Mouse (Mus musculus) yolk sac, embryonic 10.5 days (tissue): ENCODE results near the gene Rhd.
A peak's percentile ranks its signal among the peaks of the same experiment; 100 is the strongest.
"Not testable (repeated sequence)": the region's sequence is repeated elsewhere in the genome, so short reads cannot be mapped to it uniquely, and the experiment has no call there.

Experiments used
- DNase-seq: peaks from one replicate; pipeline ENCODE4 v3.0.0-alpha.2; 2017; ENCODE audit warnings: low spot score

The Rhd gene

DNA sequence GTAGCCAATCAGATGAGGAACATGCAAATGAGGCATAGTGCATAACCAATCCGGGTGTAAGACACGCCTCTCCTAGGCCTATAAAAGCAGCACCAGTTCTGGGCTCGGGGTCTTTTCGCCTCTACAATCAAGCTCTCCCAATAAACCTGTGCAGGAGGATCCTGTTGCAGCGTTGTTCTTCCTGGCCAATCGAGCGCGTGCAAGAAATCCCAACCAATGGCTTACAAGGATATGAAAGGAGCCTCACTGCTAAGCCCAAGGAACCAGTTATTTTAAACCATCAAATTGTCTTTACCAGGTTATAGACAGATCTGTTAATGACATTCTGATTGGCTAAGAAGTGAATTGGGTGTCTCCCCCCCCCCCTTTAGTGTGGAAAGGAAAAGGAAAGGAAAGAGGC is 47.1 kb downstream of the Rhd start:
- not testable (repeated sequence) for DNase-seq

DNA sequence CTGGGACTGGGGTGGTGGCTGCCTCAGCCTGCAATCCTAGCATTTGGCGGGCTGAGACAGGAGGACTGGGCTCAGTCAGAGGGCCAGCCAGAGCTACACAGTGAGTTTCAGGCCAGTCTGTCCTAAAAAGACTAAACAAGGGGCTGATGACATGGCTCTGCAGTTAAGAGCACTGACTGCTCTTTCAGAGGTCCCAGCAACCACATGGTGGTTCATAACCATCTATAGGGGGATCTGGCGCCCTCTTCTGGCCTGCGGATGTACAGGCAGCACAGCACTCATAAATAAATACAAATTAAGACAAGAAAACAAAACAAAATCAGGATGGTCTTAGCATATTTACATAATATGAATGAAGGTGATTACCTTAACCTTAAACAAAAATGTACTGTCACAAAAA is 49.1 kb downstream of the Rhd start:
- DNase-seq: peak; percentile 35

- DNase-seq: no peak
Observed at GRCm38 (mm10) chr4:134914122-134914863, 50.0 kb downstream of the Rhd start.

GRCm38 (mm10) chr4:134914864-134915209 is 50.5 kb downstream of the Rhd start, which contains the start of gene Tmem50a:
Gene Tmem50a, minus strand, starts transcription at chr4:134915024.
- peak; percentile 90 for DNase-seq

DNA sequence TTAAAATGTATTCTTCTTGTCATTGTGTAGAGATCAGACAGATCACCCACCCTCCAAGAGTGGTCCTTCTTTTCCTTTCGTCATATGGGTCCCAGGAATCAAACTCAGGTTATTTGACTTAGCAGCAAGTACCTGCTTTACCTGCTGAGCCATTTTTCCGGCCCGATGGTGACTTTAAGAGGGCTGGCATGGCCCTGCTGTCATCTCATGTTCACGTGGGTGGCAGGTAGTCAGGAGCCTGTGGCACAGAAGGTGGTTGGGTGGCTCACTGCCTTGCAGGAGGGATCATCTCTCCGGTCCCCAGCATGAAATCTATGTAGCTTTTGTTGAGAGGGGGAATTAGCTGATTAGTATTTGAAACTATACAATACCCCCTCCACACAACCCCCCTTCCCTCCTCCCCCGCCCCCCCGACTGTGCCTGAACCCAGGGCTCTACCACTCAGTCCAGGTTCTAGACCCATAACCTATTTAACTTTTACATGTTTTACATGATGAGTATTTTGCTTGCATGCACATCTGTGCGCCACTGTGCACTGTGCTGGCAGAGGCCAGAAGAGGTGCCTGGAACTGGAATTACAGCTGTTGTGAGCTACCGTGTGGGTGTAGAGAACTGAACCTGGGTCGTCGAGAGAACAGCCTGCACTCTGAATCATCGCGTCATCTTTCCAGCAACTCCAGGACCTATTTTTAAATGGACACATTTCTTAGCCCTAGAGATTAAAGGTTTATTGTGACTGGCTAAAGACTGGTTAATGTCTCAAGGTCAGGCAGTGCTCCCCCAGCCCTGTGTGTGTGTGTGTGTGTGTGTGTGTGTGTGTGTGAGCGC is 51.1 kb downstream of the Rhd start:
- no peak for DNase-seq

DNA sequence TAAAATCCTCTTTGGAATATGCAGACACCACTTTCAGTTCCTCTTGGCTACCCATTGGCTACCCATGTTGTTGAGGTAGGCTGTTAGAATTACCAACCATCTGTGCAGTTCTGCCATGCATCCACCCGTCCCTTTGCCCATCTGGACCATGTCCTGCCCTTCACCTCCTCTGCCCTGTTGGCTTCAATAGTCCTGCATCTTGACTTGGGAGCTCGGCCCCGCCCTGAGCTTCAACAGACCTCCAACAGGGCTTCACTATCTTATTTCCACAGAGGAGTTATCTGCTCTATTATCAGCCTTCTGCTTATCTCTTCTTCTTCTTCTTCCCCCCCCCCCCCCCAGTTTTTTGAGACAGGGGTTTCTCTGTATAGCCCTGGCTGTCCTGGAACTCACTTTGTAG is 52.9 kb downstream of the Rhd start:
- DNase-seq: no peak

DNA sequence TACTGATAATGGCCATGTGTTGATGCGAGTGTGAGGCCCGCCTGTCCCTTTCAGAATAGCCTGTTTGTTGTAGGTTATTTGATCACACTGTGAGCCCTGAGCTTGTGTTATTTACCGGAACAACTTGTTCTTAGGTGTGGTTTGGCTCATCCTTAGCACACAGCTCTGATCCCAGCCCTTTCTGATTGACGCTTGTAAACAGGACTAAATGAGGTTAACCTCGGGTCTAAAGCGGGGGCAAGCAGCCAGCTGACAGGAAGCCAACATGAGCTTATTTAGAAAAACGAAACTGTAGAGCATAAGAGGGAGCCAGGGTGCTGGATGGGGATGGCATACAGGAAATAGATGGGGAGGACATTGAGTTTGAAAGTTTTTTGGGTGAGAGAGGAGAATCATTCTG is 54.0 kb downstream of the Rhd start:
- DNase-seq: no peak

DNA sequence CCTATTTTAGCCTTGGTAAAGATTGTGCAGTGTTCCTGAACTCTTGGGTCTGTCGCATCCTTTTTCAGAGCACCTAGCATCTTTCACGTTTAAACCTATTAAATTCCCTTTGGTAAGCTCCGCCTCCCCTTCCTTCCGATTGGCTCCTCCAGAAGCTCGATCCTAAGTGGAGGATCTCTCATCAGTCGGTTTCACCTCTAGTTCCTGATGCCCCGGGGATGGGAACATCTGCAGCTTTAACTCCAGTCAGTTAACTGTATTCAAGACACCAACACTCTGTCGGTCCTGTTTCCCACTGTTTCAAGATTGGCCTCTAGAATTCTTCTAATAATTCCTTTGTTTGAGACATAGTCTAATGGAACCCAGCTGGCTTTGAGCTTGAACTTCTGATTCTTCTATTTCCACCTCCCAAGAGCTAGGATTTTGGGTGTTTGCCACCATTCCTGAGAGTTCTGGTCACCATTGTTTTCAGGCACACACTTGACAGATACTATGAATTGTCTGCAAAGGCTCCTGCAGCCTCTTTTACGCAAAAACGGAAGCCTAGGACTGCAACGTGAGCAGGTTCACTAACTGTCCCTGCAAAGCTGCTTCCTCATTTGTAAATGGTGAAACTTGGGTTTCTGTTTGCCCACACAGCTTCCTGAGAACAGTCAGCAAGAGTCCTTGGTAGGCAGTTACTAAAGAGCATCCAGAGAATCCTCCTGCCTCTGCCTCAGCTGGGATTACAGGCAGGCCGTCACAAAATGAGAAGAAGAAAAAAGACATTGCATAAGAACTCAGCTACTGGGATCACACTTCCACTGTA is 55.6 kb downstream of the Rhd start:
- no peak for DNase-seq

- no peak for DNase-seq
Observed at GRCm38 (mm10) chr4:134920631-134921030, 56.3 kb downstream of the Rhd start.

DNA sequence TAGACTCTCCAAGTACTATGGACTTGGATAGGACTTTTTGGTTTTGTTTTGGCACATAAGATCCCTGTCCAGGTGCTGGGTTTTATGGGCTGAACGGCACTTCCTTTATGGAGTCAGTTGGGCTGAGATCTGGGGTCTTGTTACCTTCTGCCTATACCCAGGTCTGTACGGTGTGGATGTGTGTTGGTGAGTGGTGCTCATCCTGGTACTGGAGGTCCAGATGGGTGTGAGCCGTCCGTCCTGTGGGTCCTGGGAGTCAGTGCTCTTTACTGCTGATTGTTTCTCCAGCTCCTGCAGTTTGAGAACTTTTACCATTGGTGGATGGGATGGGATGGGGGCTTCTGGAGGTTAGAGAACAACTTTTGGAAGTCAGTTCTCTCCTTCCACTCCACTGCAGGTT is 57.4 kb downstream of the Rhd start:
- DNase-seq: no peak

- DNase-seq: no peak
Observed at GRCm38 (mm10) chr4:134922111-134922924, 58.0 kb downstream of the Rhd start.

GRCm38 (mm10) chr4:134922925-134923244 is 58.5 kb downstream of the Rhd start:
- peak; percentile 72 for DNase-seq

DNA sequence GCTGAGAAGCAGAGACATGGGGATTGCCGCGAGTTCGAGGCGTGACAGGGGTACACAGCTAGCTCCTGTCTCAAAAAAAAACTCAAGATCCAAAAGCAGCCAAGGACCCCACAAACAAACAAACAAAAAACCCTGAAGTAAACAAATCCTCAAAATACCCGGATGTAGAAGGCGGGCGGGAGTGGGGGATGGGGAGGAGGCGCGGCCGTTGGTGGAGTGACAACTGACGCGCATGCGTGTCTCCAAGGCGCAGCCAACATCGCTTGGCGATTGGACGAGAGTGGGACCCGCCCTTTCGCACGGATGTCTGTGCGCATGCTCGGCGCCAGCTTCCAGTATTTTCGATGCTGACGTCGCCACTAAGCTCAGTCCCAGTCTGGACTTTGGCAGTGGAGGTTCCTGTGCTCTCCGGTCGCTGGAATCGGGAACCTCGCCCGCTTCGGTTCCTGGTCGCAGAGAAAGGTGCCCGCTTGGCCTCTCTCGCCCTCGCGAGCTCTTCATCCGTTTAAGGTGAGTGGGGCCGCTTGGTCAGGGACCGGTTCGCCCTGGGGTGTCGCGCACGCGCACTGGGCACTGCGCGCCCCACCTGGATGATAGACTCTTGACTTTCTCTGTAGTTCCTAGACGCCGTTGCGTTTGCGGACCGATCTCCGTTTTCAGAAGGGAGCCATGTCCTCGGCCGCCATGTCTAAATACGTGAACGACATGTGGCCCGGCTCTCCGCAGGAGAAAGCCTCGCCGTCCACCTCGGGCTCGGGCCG is 59.1 kb downstream of the Rhd start, which contains the start of gene Rsrp1:
TSS of gene Rsrp1 (plus strand) at position 335 of the 761 bp plus-strand sequence.
- DNase-seq: peak; percentile 96

DNA sequence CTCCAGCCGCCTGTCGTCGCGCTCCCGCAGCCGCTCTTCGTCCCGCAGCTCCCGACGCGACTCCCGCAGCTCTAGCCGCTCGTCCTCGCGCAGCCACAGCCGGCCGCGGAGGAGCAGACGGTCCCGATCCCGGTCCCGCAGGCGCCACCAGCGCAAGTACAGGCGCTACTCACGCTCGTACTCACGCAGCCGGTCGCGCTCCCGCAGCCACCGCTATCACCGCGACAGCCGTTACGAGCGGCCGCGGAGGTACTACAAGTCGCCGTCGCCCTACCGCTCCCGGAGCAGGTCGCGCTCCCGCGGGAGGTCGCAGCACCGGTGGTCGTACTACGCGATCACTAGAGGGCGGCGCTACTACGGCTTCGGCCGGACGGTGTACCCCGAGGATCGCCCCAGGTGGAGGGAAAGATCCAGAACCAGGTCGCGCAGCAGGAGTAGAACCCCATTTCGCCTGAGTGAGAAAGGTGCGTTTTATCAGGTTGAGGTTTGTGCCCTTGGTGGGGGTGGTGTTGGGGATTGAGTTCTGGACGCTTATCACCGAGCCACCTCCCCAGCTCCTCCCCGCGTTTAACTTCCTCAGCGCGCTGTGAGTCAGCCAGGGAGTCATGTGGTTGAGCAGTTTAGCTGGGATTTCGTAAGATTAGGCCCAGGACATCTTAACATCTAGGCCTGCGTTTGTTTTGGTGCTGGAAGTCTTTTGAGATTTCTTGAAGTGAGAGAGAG is 59.8 kb downstream of the Rhd start:
- DNase-seq: peak; percentile 87

DNA sequence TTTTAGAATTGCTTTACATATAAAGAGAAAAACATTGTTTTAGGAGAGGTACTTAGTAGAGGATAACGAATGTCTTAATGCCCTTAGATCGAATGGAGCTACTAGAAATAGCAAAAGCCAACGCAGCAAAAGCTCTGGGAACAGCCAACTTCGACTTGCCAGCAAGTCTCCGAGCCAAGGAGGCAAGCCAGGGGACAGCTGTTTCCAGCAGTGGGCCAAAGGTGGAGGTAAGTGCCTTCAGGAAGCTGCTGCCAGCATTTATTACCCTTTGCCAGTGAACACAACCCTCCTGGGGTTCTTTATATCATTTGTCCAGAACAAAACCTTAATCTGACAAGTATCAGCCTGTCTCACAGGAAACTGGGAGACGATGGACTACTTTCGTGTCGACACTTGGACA is 60.9 kb downstream of the Rhd start:
- DNase-seq: no peak

DNA sequence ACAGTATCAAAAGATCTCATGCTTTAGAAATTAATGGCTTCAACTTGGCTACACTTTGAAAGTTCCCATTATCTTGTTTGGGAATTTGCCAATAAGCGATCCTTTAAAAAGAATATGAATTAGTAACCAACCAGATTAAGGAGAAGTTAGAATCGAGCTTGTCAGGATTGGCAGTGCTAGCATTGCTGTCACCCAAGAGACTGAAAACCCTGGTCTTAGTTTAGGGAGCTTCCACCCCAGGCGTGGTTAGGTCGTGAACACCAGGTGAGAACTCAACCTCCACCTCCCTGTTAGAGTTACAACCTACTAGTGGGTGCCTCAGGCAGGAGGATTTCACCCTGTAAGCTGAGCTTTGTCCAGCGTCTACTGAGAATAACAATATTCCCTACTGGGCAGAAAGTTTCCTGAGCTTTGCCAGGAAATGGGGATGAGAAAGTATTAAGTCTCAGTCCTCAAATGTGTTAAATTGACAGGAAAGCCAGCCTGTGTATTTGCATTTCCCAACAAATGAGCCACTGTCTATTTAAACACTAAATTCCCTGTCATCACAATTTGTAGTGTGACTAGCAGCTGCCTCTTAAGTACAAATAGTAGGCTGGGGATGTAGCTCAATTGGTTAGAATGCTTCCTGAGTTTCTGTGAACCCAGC is 63.6 kb downstream of the Rhd start:
- DNase-seq: no peak

DNA sequence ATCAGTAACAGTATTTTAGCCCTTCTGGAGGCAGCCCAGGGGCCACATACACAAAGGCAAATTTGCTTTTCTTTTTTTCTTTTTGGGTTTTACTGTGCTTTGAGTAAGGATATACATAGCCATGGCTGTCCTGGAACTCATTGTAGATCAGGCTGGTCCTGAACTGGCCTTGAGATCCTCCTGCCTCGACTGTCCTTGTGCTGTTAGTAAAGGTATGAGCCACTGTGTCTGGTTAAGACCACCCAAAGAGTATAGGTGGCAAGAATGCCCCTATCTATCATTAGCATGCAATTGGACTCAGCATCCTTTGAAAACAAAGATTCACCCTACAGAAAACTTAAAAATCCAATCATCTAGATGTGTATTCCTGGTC is 64.1 kb downstream of the Rhd start:
- no peak for DNase-seq

- DNase-seq: no peak
Observed at GRCm38 (mm10) chr4:134929536-134929935, 65.2 kb downstream of the Rhd start.

GRCm38 (mm10) chr4:134930190-134930589 is 65.9 kb downstream of the Rhd start:
- DNase-seq: no peak
